Mouse (Mus musculus) megakaryocyte, embryonic 14.5 days (primary cell): ENCODE results near the gene Gjb1.

Source experiments
- FLI1 ChIP-seq: IDR thresholded peaks from 2 replicates; pipeline ENCODE4 v1.6.1; 2012; ENCODE audit warnings: low read length, inconsistent platforms, mixed read lengths
- GATA1 ChIP-seq: IDR thresholded peaks from 3 replicates; pipeline ENCODE4 v1.6.1; 2012; ENCODE audit warnings: mixed read lengths, low read length, inconsistent platforms, borderline replicate concordance

- TF ChIP-seq GATA1 (no peak), FLI1 (no peak)
These were observed 53.8 kb downstream of the Gjb1 start for GRCm38 (mm10) chrX:101429976-101430375.
